Mouse (Mus musculus) monocyte, adult 5-6 weeks (primary cell): ENCODE results near the gene Lrrn4cl. TPM values are rescaled to one million over a fixed set of nuclear protein-coding genes. Genes with fewer than 3 reads are reported as not detected.

ENCODE experiments used
- ATAC-seq: fragments of 153-309, 156-312 bp; replicated peaks from 2 replicates; pipeline ENCODE4 v1.8.0; 2017; ENCODE audit warnings: mild to moderate bottlenecking; ENCODE audit not compliant: low TSS enrichment, insufficient number of reproducible peaks, severe bottlenecking, poor library complexity, low FRiP score
- total RNA-seq: library from RNA; stranded (forward); fragments of 200-1000, 200-491, 200-594 nt; gene quantifications from 3 replicates; pipeline ENCODE4 v1.2.3, GENCODE M21; 2017

The Lrrn4cl gene
- total RNA-seq, result 0.10 to 0.78 TPM (median 0.32 TPM) in 3 replicates

GRCm38 (mm10) chr19:8850402-8850901, at the start of gene Lrrn4cl:
Gene Lrrn4cl, plus strand, starts transcription at chr19:8850768.
- no peak for ATAC-seq

GRCm38 (mm10) chr19:8802130-8802821, 48.3 kb upstream of the Lrrn4cl start, which contains the start of gene Zbtb3:
Gene Zbtb3, plus strand, starts transcription at chr19:8802555.
- peak; percentile 91 for ATAC-seq

GRCm38 (mm10) chr19:8803204-8803780, 47.3 kb upstream of the Lrrn4cl start:
- ATAC-seq, result no peak

- no peak for ATAC-seq
Measured at GRCm38 (mm10) chr19:8803879-8804660, 46.5 kb upstream of the Lrrn4cl start.

- peak; percentile 28; the same call in 1 of the 2 replicates for ATAC-seq
Measured at GRCm38 (mm10) chr19:8806810-8807209, 43.8 kb upstream of the Lrrn4cl start.

GRCm38 (mm10) chr19:8815812-8816211, 34.8 kb upstream of the Lrrn4cl start:
- ATAC-seq, result no peak

- ATAC-seq, result no peak
Measured at GRCm38 (mm10) chr19:8817001-8817400, 33.6 kb upstream of the Lrrn4cl start.

GRCm38 (mm10) chr19:8818301-8818798, 32.2 kb upstream of the Lrrn4cl start:
- ATAC-seq, result no peak

- ATAC-seq, result peak; percentile 72
Measured at GRCm38 (mm10) chr19:8818801-8819595, 31.6 kb upstream of the Lrrn4cl start, which contains the start of gene Ttc9c. Gene Ttc9c, minus strand, starts transcription at chr19:8819333.

GRCm38 (mm10) chr19:8819596-8820423, 30.8 kb upstream of the Lrrn4cl start, which contains the start of gene Hnrnpul2:
Gene Hnrnpul2, plus strand, starts transcription at chr19:8820010.
- peak; percentile 87 for ATAC-seq

GRCm38 (mm10) chr19:8820424-8820956, 30.1 kb upstream of the Lrrn4cl start:
- no peak for ATAC-seq

- ATAC-seq, result no peak
Measured at GRCm38 (mm10) chr19:8821146-8821545, 29.4 kb upstream of the Lrrn4cl start.

- no peak for ATAC-seq
Measured at GRCm38 (mm10) chr19:8822696-8823095, 27.9 kb upstream of the Lrrn4cl start.

- ATAC-seq, result peak; percentile 86
Measured at GRCm38 (mm10) chr19:8829660-8830059, 20.9 kb upstream of the Lrrn4cl start, which contains the start of gene AC129217.1. Gene AC129217.1, plus strand, starts transcription at chr19:8829773.

GRCm38 (mm10) chr19:8830664-8831063, 19.9 kb upstream of the Lrrn4cl start:
- ATAC-seq, result no peak

- no peak for ATAC-seq
Measured at GRCm38 (mm10) chr19:8831262-8831661, 19.3 kb upstream of the Lrrn4cl start.

GRCm38 (mm10) chr19:8832971-8833370, 17.6 kb upstream of the Lrrn4cl start:
- no peak for ATAC-seq
